Mouse (Mus musculus) heart, embryonic 14.5 days (tissue): ENCODE results near the gene Gm45711. TPM values are rescaled to one million over a fixed set of nuclear protein-coding genes. Genes with fewer than 3 reads are reported as not detected.

Source experiments
- ATAC-seq: fragments of 200-750 bp; cut with Nextera tagmentation; 2 replicates; pipeline ENCODE4 v1.8.0; 2017; ENCODE audit warnings: low read depth, moderate TSS enrichment; ENCODE audit not compliant: insufficient number of reproducible peaks, insufficient read depth, low FRiP score
- H3K27ac ChIP-seq, 2 experiments: fragments of 200-500 bp in 1 of 2; fragments of 300-500 bp in 1 of 2; sonication (generic) in 1 of 2; replicated peaks in 1 of 2; 2 replicates each; pipeline ENCODE4 v1.5.1; 2012 to 2014; ENCODE audit warnings: low read depth in 2 of 2, low read length in 2 of 2, control low read depth in 1 of 2, mild to moderate bottlenecking in 1 of 2, mixed read lengths in 1 of 2; ENCODE audit not compliant: control insufficient read depth in 1 of 2, insufficient read depth in 1 of 2
- H3K27me3 ChIP-seq: fragments of 300-500 bp; sonication (generic); 2 replicates; pipeline ENCODE4 v1.6.1; 2014; ENCODE audit warnings: mild to moderate bottlenecking, low read length, control low read depth; ENCODE audit not compliant: control insufficient read depth, insufficient read depth
- H3K36me3 ChIP-seq: fragments of 300-500 bp; sonication (generic); 2 replicates; pipeline ENCODE4 v1.6.1; 2014; ENCODE audit warnings: mild to moderate bottlenecking, control low read depth, low read length, mixed read lengths; ENCODE audit not compliant: control insufficient read depth, insufficient read depth
- H3K4me1 ChIP-seq, 2 experiments: fragments of 200-500 bp in 1 of 2; fragments of 300-500 bp in 1 of 2; sonication (generic) in 1 of 2; 2 replicates each; pipeline ENCODE4 v1.6.1; 2012 to 2014; ENCODE audit warnings: low read length in 2 of 2, control low read depth in 1 of 2, mixed read lengths in 1 of 2; ENCODE audit not compliant: control insufficient read depth in 2 of 2, insufficient read depth in 2 of 2
- H3K4me2 ChIP-seq: fragments of 300-500 bp; sonication (generic); 2 replicates; pipeline ENCODE4 v1.6.1; 2014; ENCODE audit warnings: mild to moderate bottlenecking, low read length
- H3K4me3 ChIP-seq, 2 experiments: fragments of 200-500 bp in 1 of 2; fragments of 300-500 bp in 1 of 2; sonication (generic) in 1 of 2; 2 replicates each; pipeline ENCODE4 v1.5.1; 2012 to 2014; ENCODE audit warnings: low read length in 2 of 2, mild to moderate bottlenecking in 2 of 2, control low read depth in 1 of 2, low read depth in 1 of 2, moderate library complexity in 1 of 2; ENCODE audit not compliant: control insufficient read depth in 1 of 2, insufficient read depth in 1 of 2
- H3K9ac ChIP-seq: fragments of 300-500 bp; sonication (generic); 2 replicates; pipeline ENCODE4 v1.6.1; 2014; ENCODE audit warnings: mild to moderate bottlenecking, low read length
- H3K9me3 ChIP-seq: fragments of 300-500 bp; sonication (generic); 2 replicates; pipeline ENCODE4 v1.6.1; 2016; ENCODE audit warnings: low read length, control low read depth; ENCODE audit not compliant: control insufficient read depth
- WGBS: fragments of 180-500 bp; shearing (Covaris S2); extraction: QIAGEN DNeasy Blood & Tissue Kit; methylation state at CpG from one replicate; pipeline ENCODE4 v1.1.7; 2014; 5-methylcytosine and 5-hydroxymethylcytosine counted together
- polyA plus RNA-seq: library from polyadenylated mRNA; unstranded; fragments of >200 nt; fragmentation: Nextera tagmentation; extraction: Ambion mirVana; gene quantifications from 2 replicates; pipeline ENCODE4 v1.2.1, GENCODE M21; 2014

Gm45711 gene
- polyA plus RNA-seq, 1 experiment from 2014 or later: not detected

GRCm38 (mm10) chr8:104242038-104242644 is 67.7 kb downstream of the Gm45711 start:
- no peak overlapping the region for H3K4me3 ChIP-seq
- no peaks in the 10 kb centered on the region for H3K9me3 ChIP-seq
- H3K4me2 ChIP-seq: no peak overlapping the region
- H3K36me3 ChIP-seq: peaks cover 79% of the 10 kb centered on the region
- H3K27me3 ChIP-seq: no peaks in the 10 kb centered on the region
- no peak overlapping the region for H3K9ac ChIP-seq
- 75% methylated on average over 12 of the region's 12 CpGs for WGBS
- peaks cover 2 to 4% of the 10 kb centered on the region in 2 experiments; a peak in 3 of 4 replicates for H3K4me1 ChIP-seq
- no peak overlapping the region for H3K27ac ChIP-seq
- ATAC-seq: no peak

- Histone ChIP-seq H3K4me3 (no peak overlapping the region), H3K9ac (no peak overlapping the region), H3K36me3 (peaks cover 85% of the 10 kb centered on the region), H3K27ac (no peak overlapping the region), H3K9me3 (no peaks in the 10 kb centered on the region), H3K4me1 (no peaks in the 10 kb centered on the region), H3K4me2 (no peak overlapping the region), H3K27me3 (no peaks in the 10 kb centered on the region)
- 65% methylated on average over 10 of the region's 10 CpGs for WGBS
- no peak for ATAC-seq
Observed at GRCm38 (mm10) chr8:104239418-104239861, 70.4 kb downstream of the Gm45711 start.

- H3K9ac ChIP-seq: no peak overlapping the region
- H3K4me2 ChIP-seq: no peak overlapping the region
- H3K27ac ChIP-seq: no peak overlapping the region
- H3K36me3 ChIP-seq: peaks cover 84% of the 10 kb centered on the region
- H3K4me3 ChIP-seq: no peak overlapping the region
- no peaks in the 10 kb centered on the region for H3K27me3 ChIP-seq
- 42% methylated on average over 6 of the region's 6 CpGs for WGBS
- no peak for ATAC-seq
- H3K4me1 ChIP-seq: no peaks in the 10 kb centered on the region
- no peaks in the 10 kb centered on the region for H3K9me3 ChIP-seq
Observed at GRCm38 (mm10) chr8:104234573-104234972, 75.3 kb downstream of the Gm45711 start.

GRCm38 (mm10) chr8:104232919-104233318 is 77.0 kb downstream of the Gm45711 start:
- WGBS: 89% methylated on average over 5 of the region's 5 CpGs
- Histone ChIP-seq H3K4me1 (no peaks in the 10 kb centered on the region), H3K27ac (no peak overlapping the region), H3K4me3 (no peak overlapping the region), H3K9me3 (no peaks in the 10 kb centered on the region), H3K27me3 (no peaks in the 10 kb centered on the region), H3K4me2 (no peak overlapping the region), H3K36me3 (peaks cover 83% of the 10 kb centered on the region), H3K9ac (no peak overlapping the region)
- no peak for ATAC-seq

- H3K4me3 ChIP-seq: no peak overlapping the region
- H3K36me3 ChIP-seq: peaks cover 83% of the 10 kb centered on the region
- H3K4me1 ChIP-seq: no peaks in the 10 kb centered on the region
- no peaks in the 10 kb centered on the region for H3K27me3 ChIP-seq
- H3K27ac ChIP-seq: no peak overlapping the region
- 91% methylated on average over 4 of the region's 4 CpGs for WGBS
- no peak for ATAC-seq
- no peak overlapping the region for H3K9ac ChIP-seq
- H3K4me2 ChIP-seq: no peak overlapping the region
- no peaks in the 10 kb centered on the region for H3K9me3 ChIP-seq
Observed at GRCm38 (mm10) chr8:104232039-104232438, 77.8 kb downstream of the Gm45711 start.

Other genes starting within 250 kb of the Gm45711 start
- 54.6 and 61.5 TPM in 2 replicates for gene Cdh5, start 208.5 kb downstream of the Gm45711 start, polyA plus RNA-seq
- 1.3 and 1.5 TPM in 2 replicates for gene Bean1, start 139.6 kb downstream of the Gm45711 start, polyA plus RNA-seq
- gene Tk2, start 61.5 kb downstream of the Gm45711 start, polyA plus RNA-seq: 12.9 and 13.7 TPM in 2 replicates
- gene Cklf, start 59.2 kb downstream of the Gm45711 start, polyA plus RNA-seq: 27.9 and 30.8 TPM in 2 replicates
- gene Cmtm2a, start 16.9 kb downstream of the Gm45711 start, polyA plus RNA-seq: not detected in 2 replicates
- not detected in 2 replicates for gene Cmtm1, start 64 bp upstream of the Gm45711 start, polyA plus RNA-seq
- gene Gm11020, start 11.5 kb upstream of the Gm45711 start, polyA plus RNA-seq: not detected in 2 replicates
- gene Cmtm2b, start 12.1 kb upstream of the Gm45711 start, polyA plus RNA-seq: not detected in 2 replicates
- 94.1 and 103 TPM in 2 replicates for gene Cmtm3, start 29.3 kb upstream of the Gm45711 start, polyA plus RNA-seq
- 2.1 and 2.4 TPM in 2 replicates for gene Cmtm4, start 85.7 kb upstream of the Gm45711 start, polyA plus RNA-seq
- 55.0 and 57.0 TPM in 2 replicates for gene Dync1li2, start 133.0 kb upstream of the Gm45711 start, polyA plus RNA-seq
- 0.18 TPM in 1 of 2 replicates, not detected in the other for gene Terb1, start 199.8 kb upstream of the Gm45711 start, polyA plus RNA-seq
- 73.3 and 80.0 TPM in 2 replicates for gene Nae1, start 224.6 kb upstream of the Gm45711 start, polyA plus RNA-seq
- gene Car7, start 224.6 kb upstream of the Gm45711 start, polyA plus RNA-seq: 2.2 and 2.3 TPM in 2 replicates